Mouse (Mus musculus) C2C12 (cell line): Measurements from ENCODE around the gene Tex101.
"Not testable (repeated sequence)": the region's sequence is repeated elsewhere in the genome, so short reads cannot be mapped to it uniquely, and the experiment has no call there.

Experiments used
- CTCF ChIP-seq: IDR thresholded peaks from one replicate; pipeline ENCODE4 v1.5.1; 2011; ENCODE audit not compliant: control insufficient read depth, insufficient read depth, insufficient read length
- MAX ChIP-seq: IDR thresholded peaks from one replicate; pipeline ENCODE4 v1.6.1; 2011; ENCODE audit warnings: mild to moderate bottlenecking, control low read depth
- MYOD1 ChIP-seq: IDR thresholded peaks from one replicate; pipeline ENCODE4 v1.6.1; 2011; ENCODE audit warnings: low read depth; ENCODE audit not compliant: control insufficient read depth, insufficient read length
- USF1 ChIP-seq: IDR thresholded peaks from one replicate; pipeline ENCODE4 v1.6.1; 2011; ENCODE audit warnings: low read depth, mild to moderate bottlenecking, control low read depth, moderate library complexity

DNA sequence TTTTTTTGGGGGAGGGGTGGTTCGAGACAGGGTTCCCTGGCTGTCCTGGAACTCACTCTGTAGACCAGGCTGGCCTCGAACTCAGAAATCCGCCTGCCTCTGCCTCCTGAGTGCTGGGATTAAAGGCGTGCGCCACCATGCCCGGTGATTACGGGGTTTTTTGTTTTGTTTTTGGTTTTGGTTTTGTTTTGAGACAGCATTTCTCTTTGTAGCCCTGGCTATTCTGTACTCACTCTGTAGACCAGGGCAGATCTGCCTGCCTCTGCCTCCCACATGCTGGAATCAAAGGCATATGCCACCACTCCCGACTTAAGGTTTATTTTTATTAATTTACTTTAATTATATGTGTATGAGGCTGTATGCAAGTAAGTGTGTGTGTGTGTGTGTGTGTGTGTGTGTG, 58.1 kb downstream of the Tex101 start:
- TF ChIP-seq CTCF, MAX, USF1, MYOD1: not testable (repeated sequence)
